In the genomic region with DNA sequence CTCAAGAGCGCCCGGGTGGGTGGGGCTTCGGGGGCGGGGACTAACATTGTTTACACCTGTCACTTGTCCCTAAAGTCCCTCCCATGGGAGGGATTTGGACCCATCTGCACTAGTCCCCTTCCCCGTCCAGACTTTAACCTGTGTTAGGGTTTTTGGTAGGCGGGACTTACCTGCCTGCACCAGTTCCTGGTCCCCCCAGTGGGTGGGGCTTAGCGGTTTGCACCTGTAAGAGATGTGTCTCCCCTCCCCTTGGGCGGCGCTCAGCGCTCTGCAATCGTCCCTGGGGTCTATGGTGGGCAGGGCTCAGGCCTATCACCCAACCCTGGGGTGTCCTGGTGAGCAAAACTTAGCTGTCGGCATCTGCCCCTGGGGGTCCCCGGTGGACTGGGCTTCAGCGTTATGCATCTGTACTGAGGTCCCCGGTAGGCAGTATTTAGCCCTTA, we compare ENCODE assay signal across 8 mouse cellular contexts. TPM values are rescaled to one million over a fixed set of nuclear protein-coding genes. Genes with fewer than 3 reads are reported as not detected.
A peak's percentile ranks its signal among the peaks of the same experiment; 100 is the strongest.
DNase-seq lines count a peak whose midpoint lies in the region; ATAC-seq lines count a peak whose summit lies in the region.

No protein-coding gene starts in this region.

- H3K4me3 ChIP-seq in embryonic facial prominence, embryonic 13.5 days, result peak overlapping the region; percentile 88

- H3K4me1 ChIP-seq in embryonic facial prominence, embryonic 13.5 days, result peaks cover 32% of the 10 kb centered on the region

- no peaks in the 10 kb centered on the region for H3K9me3 ChIP-seq in embryonic facial prominence, embryonic 13.5 days

- H3K27me3 ChIP-seq in embryonic facial prominence, embryonic 13.5 days, result no peaks in the 10 kb centered on the region

- DNase-seq in cerebellum, adult 11-12 months, result peak; percentile 77
- no peak for DNase-seq in cerebellum, postnatal 4 days (ENCODE audit: low spot score in 2 of 2)
- DNase-seq in A20 (ENCODE audit: low read depth, low spot score), result peak; percentile 65
- DNase-seq in kidney, adult 9 months, result peak; percentile 60
- no peak for DNase-seq in adrenal gland, postnatal 14 days

- no peak for ATAC-seq in embryonic facial prominence, embryonic 13.5 days (ENCODE audit: insufficient number of reproducible peaks, insufficient read depth, low FRiP score, low TSS enrichment, low read depth)
- ATAC-seq in megakaryocyte-erythroid progenitor cell, adult 5-6 weeks (replicated peaks; ENCODE audit: low FRiP score, low TSS enrichment, poor library complexity, severe bottlenecking), result peak; percentile 39; the same call in 1 of the 2 replicates
- ATAC-seq in erythroid progenitor cell, adult 5-6 weeks (replicated peaks; ENCODE audit: low FRiP score, poor library complexity, severe bottlenecking), result no peak

- WGBS in embryonic facial prominence, embryonic 13.5 days, result 2% methylated on average over 15 of the region's 15 CpGs

- H3K27ac ChIP-seq in embryonic facial prominence, embryonic 13.5 days, result peak overlapping the region; percentile 69

- peak overlapping the region; percentile 98 for H3K4me2 ChIP-seq in embryonic facial prominence, embryonic 13.5 days

- peak overlapping the region; percentile 90 for H3K9ac ChIP-seq in embryonic facial prominence, embryonic 13.5 days

- H3K36me3 ChIP-seq in embryonic facial prominence, embryonic 13.5 days, result peaks cover 30% of the 10 kb centered on the region

RNA-seq across cellular contexts. Expression of gene Lmnb2, which starts 0.7 kb away (rescaled TPM):
- polyA plus RNA-seq in embryonic facial prominence, embryonic 13.5 days (2015; fragmentation: Nextera tagmentation; extraction: Ambion mirVana), result 51.5 and 63.4 TPM in 2 replicates
- total RNA-seq in megakaryocyte-erythroid progenitor cell, adult 5-6 weeks (2014; fragmentation: Nextera tagmentation), result 14.9 and 24.4 TPM in 2 replicates
- total RNA-seq in megakaryocyte-erythroid progenitor cell, adult 5-6 weeks (2017), result 24.0 and 29.0 TPM in 2 replicates
- 0.36 and 1.3 TPM in 2 replicates for total RNA-seq in erythroid progenitor cell, adult 5-6 weeks (2015; ENCODE audit: low replicate concordance)
- total RNA-seq in erythroid progenitor cell, adult 5-6 weeks (2017; ENCODE audit: low replicate concordance), result 7.3 and 9.0 TPM in 2 replicates
- total RNA-seq in adrenal gland, postnatal 14 days (2021), result 14.9 and 15.8 TPM in 2 replicates

RNA-seq across cellular contexts. Expression of gene Gadd45b, which starts 12.5 kb away (rescaled TPM):
- 29.0 and 29.9 TPM in 2 replicates for polyA plus RNA-seq in embryonic facial prominence, embryonic 13.5 days (2015; fragmentation: Nextera tagmentation; extraction: Ambion mirVana)
- total RNA-seq in megakaryocyte-erythroid progenitor cell, adult 5-6 weeks (2014; fragmentation: Nextera tagmentation), result not detected in 2 replicates
- total RNA-seq in megakaryocyte-erythroid progenitor cell, adult 5-6 weeks (2017), result 7.5 and 8.7 TPM in 2 replicates
- 1.3 and 1.8 TPM in 2 replicates for total RNA-seq in erythroid progenitor cell, adult 5-6 weeks (2015; ENCODE audit: low replicate concordance)
- 3.6 and 9.2 TPM in 2 replicates for total RNA-seq in erythroid progenitor cell, adult 5-6 weeks (2017; ENCODE audit: low replicate concordance)
- total RNA-seq in adrenal gland, postnatal 14 days (2021), result 29.8 and 91.3 TPM in 2 replicates

RNA-seq across cellular contexts. Expression of gene Timm13, which starts 16.6 kb away (rescaled TPM):
- 317 and 358 TPM in 2 replicates for polyA plus RNA-seq in embryonic facial prominence, embryonic 13.5 days (2015; fragmentation: Nextera tagmentation; extraction: Ambion mirVana)
- 206 and 233 TPM in 2 replicates for total RNA-seq in megakaryocyte-erythroid progenitor cell, adult 5-6 weeks (2014; fragmentation: Nextera tagmentation)
- 27.7 and 49.2 TPM in 2 replicates for total RNA-seq in megakaryocyte-erythroid progenitor cell, adult 5-6 weeks (2017)
- 17.6 and 32.1 TPM in 2 replicates for total RNA-seq in erythroid progenitor cell, adult 5-6 weeks (2015; ENCODE audit: low replicate concordance)
- 3.7 and 7.6 TPM in 2 replicates for total RNA-seq in erythroid progenitor cell, adult 5-6 weeks (2017; ENCODE audit: low replicate concordance)
- 252 and 257 TPM in 2 replicates for total RNA-seq in adrenal gland, postnatal 14 days (2021)

RNA-seq across cellular contexts. Expression of gene Tmprss9, which starts 45.7 kb away (rescaled TPM):
- not detected in 2 replicates for polyA plus RNA-seq in embryonic facial prominence, embryonic 13.5 days (2015; fragmentation: Nextera tagmentation; extraction: Ambion mirVana)
- 0.22 TPM in 1 of 2 replicates, not detected in the other for total RNA-seq in megakaryocyte-erythroid progenitor cell, adult 5-6 weeks (2014; fragmentation: Nextera tagmentation)
- total RNA-seq in megakaryocyte-erythroid progenitor cell, adult 5-6 weeks (2017), result not detected in 2 replicates
- 0.72 TPM in 1 of 2 replicates, not detected in the other for total RNA-seq in erythroid progenitor cell, adult 5-6 weeks (2015; ENCODE audit: low replicate concordance)
- 0.30 TPM in 1 of 2 replicates, not detected in the other for total RNA-seq in erythroid progenitor cell, adult 5-6 weeks (2017; ENCODE audit: low replicate concordance)
- 0.11 TPM in 1 of 2 replicates, not detected in the other for total RNA-seq in adrenal gland, postnatal 14 days (2021)

Comparison
In these comparisons a context has a peak if more than half of its experiments do, and no peak if none do; other contexts are left out.
1. DNase-seq: peak in cerebellum, adult 11-12 months (single experiment), A20 (single experiment) and kidney, adult 9 months (single experiment); none in cerebellum, postnatal 4 days (0 of 2) and adrenal gland, postnatal 14 days (single experiment).